21 mouse cellular contexts compared by ENCODE assay signal in genomic region chr17:56777568-56777967, GRCm38 (mm10). TPM values are rescaled to one million over a fixed set of nuclear protein-coding genes. Genes with fewer than 3 reads are reported as not detected.
A peak's percentile ranks its signal among the peaks of the same experiment; 100 is the strongest.
DNase-seq lines count a peak whose midpoint lies in the region; ATAC-seq and TF ChIP-seq lines count a peak whose summit lies in the region.
"Had no signal": no experiment of that assay in that cellular context is flagged by ENCODE, and none has a peak within 500 bp of the region (broad histone marks: within the 10 kb centered on the region; RNA-seq: fewer than 3 reads in every experiment).

No protein-coding gene starts in this region.

- peak; percentile 25; the same call in 1 of the 2 replicates for TF ChIP-seq CTCF in forebrain, postnatal 0 days (IDR thresholded peaks at IDR 0.05; ENCODE audit: low read depth)
- peak; percentile 38 for TF ChIP-seq CTCF in left cerebral cortex, adult 2 months (IDR thresholded peaks at IDR 0.05)
- no peak for TF ChIP-seq CTCF in thymus, adult 2 months (IDR thresholded peaks at IDR 0.05; ENCODE audit: borderline replicate concordance, control insufficient read depth, extremely low read depth, insufficient read depth, low read length, poor library complexity)

- H3K4me3 ChIP-seq in forebrain, postnatal 0 days (ENCODE audit: low read depth, low read length), result no peak overlapping the region
- H3K4me3 ChIP-seq in forebrain, embryonic 15.5 days, result no peak overlapping the region
- no peak overlapping the region for H3K4me3 ChIP-seq in left cerebral cortex, adult 2 months
- no peak overlapping the region for H3K4me3 ChIP-seq in thymus, adult 2 months (ENCODE audit: control insufficient read depth, insufficient read depth, low read length)
- no peak overlapping the region for H3K4me3 ChIP-seq in heart, embryonic 10.5 days
- H3K4me3 ChIP-seq: forebrain, embryonic 10.5 days; limb, embryonic 12.5 days had no signal

- no peaks in the 10 kb centered on the region for H3K36me3 ChIP-seq in forebrain, postnatal 0 days (ENCODE audit: insufficient read depth)
- 0 out of 2 replicates have a peak, but pooled peaks cover 8% of the 10 kb centered on the region for H3K36me3 ChIP-seq in forebrain, embryonic 15.5 days
- H3K36me3 ChIP-seq in thymus, adult 2 months (ENCODE audit: control insufficient read depth, insufficient read depth, low read length), result no peaks in the 10 kb centered on the region
- H3K36me3 ChIP-seq in heart, embryonic 10.5 days, result peaks cover 14% of the 10 kb centered on the region

- H3K27ac ChIP-seq in forebrain, postnatal 0 days (ENCODE audit: low read depth, low read length), result no peak overlapping the region
- no peak overlapping the region for H3K27ac ChIP-seq in forebrain, embryonic 15.5 days (replicated peaks)
- H3K27ac ChIP-seq in left cerebral cortex, adult 2 months, result no peak overlapping the region
- no peak overlapping the region for H3K27ac ChIP-seq in thymus, adult 2 months (ENCODE audit: control insufficient read depth, insufficient read depth, low read length)
- H3K27ac ChIP-seq in heart, embryonic 10.5 days, result no peak overlapping the region
- H3K27ac ChIP-seq: forebrain, embryonic 10.5 days; limb, embryonic 12.5 days; macrophage had no signal

- H3K4me2 ChIP-seq in forebrain, postnatal 0 days (ENCODE audit: low read depth), result no peak overlapping the region
- H3K4me2 ChIP-seq in forebrain, embryonic 15.5 days (replicated peaks), result no peak overlapping the region
- H3K4me2 ChIP-seq: limb, embryonic 12.5 days had no signal

- WGBS in forebrain, postnatal 0 days, result 93% methylated on average over 11 of the region's 11 CpGs
- WGBS in forebrain, embryonic 15.5 days, result 93% methylated on average over 11 of the region's 11 CpGs
- 94% methylated on average over 11 of the region's 11 CpGs for WGBS in thymus, adult 2 months
- WGBS in heart, embryonic 10.5 days, result 90% methylated on average over 11 of the region's 11 CpGs

- DNase-seq in forebrain, postnatal 0 days, result no peak
- no peak for DNase-seq in left cerebral cortex, adult 2 months (ENCODE audit: extremely low spot score in 1 of 2, low spot score in 2 of 2)
- no peak for DNase-seq in left cerebral cortex, adult 9 months (ENCODE audit: low spot score in 2 of 2)
- peak; percentile 61 for DNase-seq in thymus, postnatal 4 days
- DNase-seq in thymus, adult 2 months, result no peak
- DNase-seq in cerebellum, postnatal 14 days, result no peak
- DNase-seq in heart, embryonic 10.5 days (ENCODE audit: low spot score), result no peak
- DNase-seq: cerebellum, adult 9-11 months; kidney, postnatal 10 days; midbrain, embryonic 14.5 days; retina, postnatal 1 day; thymus, postnatal 14 days had no signal

- no peak for ATAC-seq in forebrain, postnatal 0 days
- ATAC-seq in forebrain, embryonic 15.5 days (replicated peaks), result no peak
- ATAC-seq: inflammation-experienced regulatory T-cells, adult 6 months; Patski had no signal

- no peaks in the 10 kb centered on the region for H3K4me1 ChIP-seq in forebrain, postnatal 0 days (ENCODE audit: insufficient read depth)
- no peaks in the 10 kb centered on the region for H3K4me1 ChIP-seq in forebrain, embryonic 15.5 days
- H3K4me1 ChIP-seq in thymus, adult 2 months (replicated peaks; ENCODE audit: control insufficient read depth, insufficient read depth, low read length), result no peaks in the 10 kb centered on the region
- H3K4me1 ChIP-seq in heart, embryonic 10.5 days, result peaks cover 53% of the 10 kb centered on the region
- H3K4me1 ChIP-seq: limb, embryonic 12.5 days had no signal

- H3K9me3 ChIP-seq in forebrain, postnatal 0 days (ENCODE audit: low read length), result no peaks in the 10 kb centered on the region
- H3K9me3 ChIP-seq in forebrain, embryonic 15.5 days, result no peaks in the 10 kb centered on the region
- 0 out of 2 replicates have a peak, but pooled peaks cover 5% of the 10 kb centered on the region for H3K9me3 ChIP-seq in heart, embryonic 10.5 days

- H3K27me3 ChIP-seq in forebrain, postnatal 0 days (ENCODE audit: insufficient read depth, low read length), result no peaks in the 10 kb centered on the region
- no peaks in the 10 kb centered on the region for H3K27me3 ChIP-seq in forebrain, embryonic 15.5 days
- no peaks in the 10 kb centered on the region for H3K27me3 ChIP-seq in thymus, adult 2 months (ENCODE audit: control insufficient read depth, insufficient read depth, low read length)
- no peaks in the 10 kb centered on the region for H3K27me3 ChIP-seq in heart, embryonic 10.5 days (ENCODE audit: insufficient read depth, poor library complexity, severe bottlenecking)
- H3K27me3 ChIP-seq: limb, embryonic 12.5 days; Patski had no signal

- TF ChIP-seq POLR2A in thymus, adult 2 months (IDR thresholded peaks at IDR 0.05; ENCODE audit: control insufficient read depth, extremely low read depth, insufficient read depth, low read length, poor library complexity), result no peak

- intact Hi-C loops in left cerebral cortex, adult 2 months (cut with DNase I), result no loop called here

- no peak overlapping the region for H3K9ac ChIP-seq in forebrain, postnatal 0 days
- H3K9ac ChIP-seq in forebrain, embryonic 15.5 days (replicated peaks), result no peak overlapping the region
- H3K9ac ChIP-seq: limb, embryonic 12.5 days had no signal

RNA-seq across cellular contexts. Expression of gene Prr22, which starts 7.5 kb away (rescaled TPM):
- 0.69 and 0.71 TPM in 2 replicates for total RNA-seq in forebrain, postnatal 0 days (2014; rRNA removed)
- polyA plus RNA-seq in forebrain, postnatal 0 days (2015; fragmentation: Nextera tagmentation; extraction: Ambion mirVana), result 0.14 and 0.25 TPM in 2 replicates
- 0.66 and 0.73 TPM in 2 replicates for polyA plus RNA-seq in forebrain, embryonic 15.5 days (2015; fragmentation: Nextera tagmentation; extraction: Ambion mirVana)
- 1 to 10 TPM; 1.3 to 2.6 TPM for total RNA-seq in left cerebral cortex, adult 2 months (2021)
- polyA plus RNA-seq in thymus, adult 2 months (2012; rRNA removed), result 4.1 and 4.5 TPM in 2 replicates
- 1.3 and 2.1 TPM in 2 replicates for polyA plus RNA-seq in heart, embryonic 10.5 days (2016; fragmentation: Nextera tagmentation; extraction: Ambion mirVana)
- total RNA-seq: hematopoietic stem cell, adult 5-6 weeks had no signal
- polyA plus RNA-seq: macrophage had no signal

RNA-seq across cellular contexts. Expression of gene Dus3l, which starts 13.0 kb away (rescaled TPM):
- total RNA-seq in forebrain, postnatal 0 days (2014; rRNA removed), result 75.1 and 75.3 TPM in 2 replicates
- 70.4 and 79.9 TPM in 2 replicates for polyA plus RNA-seq in forebrain, postnatal 0 days (2015; fragmentation: Nextera tagmentation; extraction: Ambion mirVana)
- 72.1 and 74.3 TPM in 2 replicates for polyA plus RNA-seq in forebrain, embryonic 15.5 days (2015; fragmentation: Nextera tagmentation; extraction: Ambion mirVana)
- total RNA-seq in left cerebral cortex, adult 2 months (2021), result 10 to 100 TPM; 69.0 to 73.5 TPM
- polyA plus RNA-seq in thymus, adult 2 months (2012; rRNA removed), result 142 and 157 TPM in 2 replicates
- polyA plus RNA-seq in heart, embryonic 10.5 days (2016; fragmentation: Nextera tagmentation; extraction: Ambion mirVana), result 39.6 and 41.4 TPM in 2 replicates

RNA-seq across cellular contexts. Expression of gene Nrtn, which starts 20.2 kb away (rescaled TPM):
- total RNA-seq in forebrain, postnatal 0 days (2014; rRNA removed), result 1.9 and 5.4 TPM in 2 replicates
- polyA plus RNA-seq in forebrain, postnatal 0 days (2015; fragmentation: Nextera tagmentation; extraction: Ambion mirVana), result 2.7 and 2.8 TPM in 2 replicates
- 0.97 and 1.2 TPM in 2 replicates for polyA plus RNA-seq in forebrain, embryonic 15.5 days (2015; fragmentation: Nextera tagmentation; extraction: Ambion mirVana)
- 1 to 10 TPM; 4.1 to 4.5 TPM for total RNA-seq in left cerebral cortex, adult 2 months (2021)
- polyA plus RNA-seq in thymus, adult 2 months (2012; rRNA removed), result 37.6 and 44.4 TPM in 2 replicates
- 3.3 and 7.4 TPM in 2 replicates for polyA plus RNA-seq in heart, embryonic 10.5 days (2016; fragmentation: Nextera tagmentation; extraction: Ambion mirVana)
- total RNA-seq: granulocyte monocyte progenitor cell, adult 5-6 weeks; hematopoietic stem cell, adult 5-6 weeks; neutrophil, adult 5-6 weeks had no signal
- polyA plus RNA-seq: inflammation-experienced regulatory T-cells, adult 6 months; macrophage had no signal

RNA-seq across cellular contexts. Expression of gene Rfx2, which starts 53.2 kb away (rescaled TPM):
- total RNA-seq in forebrain, postnatal 0 days (2014; rRNA removed), result 2.4 and 3.6 TPM in 2 replicates
- 2.2 and 3.4 TPM in 2 replicates for polyA plus RNA-seq in forebrain, postnatal 0 days (2015; fragmentation: Nextera tagmentation; extraction: Ambion mirVana)
- 4.4 and 4.5 TPM in 2 replicates for polyA plus RNA-seq in forebrain, embryonic 15.5 days (2015; fragmentation: Nextera tagmentation; extraction: Ambion mirVana)
- 1 to 10 TPM; 2.2 to 3.5 TPM for total RNA-seq in left cerebral cortex, adult 2 months (2021)
- polyA plus RNA-seq in thymus, adult 2 months (2012; rRNA removed), result 31.3 and 44.2 TPM in 2 replicates
- polyA plus RNA-seq in heart, embryonic 10.5 days (2016; fragmentation: Nextera tagmentation; extraction: Ambion mirVana), result 4.0 and 4.8 TPM in 2 replicates

RNA-seq across cellular contexts. Expression of gene Vmac, which starts 59.7 kb away (rescaled TPM):
- total RNA-seq in forebrain, postnatal 0 days (2014; rRNA removed), result 23.2 and 33.7 TPM in 2 replicates
- polyA plus RNA-seq in forebrain, postnatal 0 days (2015; fragmentation: Nextera tagmentation; extraction: Ambion mirVana), result 24.3 and 26.9 TPM in 2 replicates
- 18.4 and 20.3 TPM in 2 replicates for polyA plus RNA-seq in forebrain, embryonic 15.5 days (2015; fragmentation: Nextera tagmentation; extraction: Ambion mirVana)
- 10 to 100 TPM in 1 of 2 experiments, 1 to 10 TPM in 1; 8.8 to 12.7 TPM for total RNA-seq in left cerebral cortex, adult 2 months (2021)
- polyA plus RNA-seq in thymus, adult 2 months (2012; rRNA removed), result 52.3 and 58.9 TPM in 2 replicates
- polyA plus RNA-seq in heart, embryonic 10.5 days (2016; fragmentation: Nextera tagmentation; extraction: Ambion mirVana), result 10.2 and 12.7 TPM in 2 replicates
